Mouse (Mus musculus) hindbrain, embryonic 16.5 days (tissue): ENCODE data around the gene Spin1. TPM values are rescaled to one million over a fixed set of nuclear protein-coding genes. Genes with fewer than 3 reads are reported as not detected.

Experiments
- ATAC-seq: fragments of 200-750 bp; cut with Nextera tagmentation; 2 replicates; pipeline ENCODE4 v1.8.0; 2017; ENCODE audit warnings: moderate TSS enrichment, moderate library complexity
- H3K27ac ChIP-seq: fragments of 300-500 bp; sonication (generic); 2 replicates; pipeline ENCODE4 v1.5.1; 2014; ENCODE audit warnings: low read depth, mild to moderate bottlenecking, control low read depth, low read length, moderate library complexity
- H3K27me3 ChIP-seq: fragments of 300-500 bp; sonication (generic); replicated peaks from 2 replicates; pipeline ENCODE4 v1.6.1; 2014; ENCODE audit warnings: low read length; ENCODE audit not compliant: control insufficient read depth, insufficient read depth
- H3K36me3 ChIP-seq: fragments of 300-500 bp; sonication (generic); 2 replicates; pipeline ENCODE4 v1.6.1; 2014; ENCODE audit warnings: mild to moderate bottlenecking, low read length, moderate library complexity, mixed read lengths; ENCODE audit not compliant: control insufficient read depth, insufficient read depth
- H3K4me1 ChIP-seq: fragments of 300-500 bp; sonication (generic); 2 replicates; pipeline ENCODE4 v1.6.1; 2014; ENCODE audit warnings: low read depth, low read length; ENCODE audit not compliant: control insufficient read depth, insufficient read depth
- H3K4me2 ChIP-seq: fragments of 300-500 bp; sonication (generic); 2 replicates; pipeline ENCODE4 v1.6.1; 2014; ENCODE audit warnings: mild to moderate bottlenecking, low read length, control low read depth, moderate library complexity
- H3K4me3 ChIP-seq: fragments of 300-500 bp; sonication (generic); 2 replicates; pipeline ENCODE4 v1.5.1; 2014; ENCODE audit warnings: mild to moderate bottlenecking, low read length, control low read depth, moderate library complexity
- H3K9ac ChIP-seq: fragments of 300-500 bp; sonication (generic); 2 replicates; pipeline ENCODE4 v1.6.1; 2014; ENCODE audit warnings: low read depth, mild to moderate bottlenecking, control low read depth, low read length, moderate library complexity
- H3K9me3 ChIP-seq: fragments of 300-500 bp; sonication (generic); 2 replicates; pipeline ENCODE4 v1.6.1; 2014; ENCODE audit warnings: mild to moderate bottlenecking, low read length, moderate library complexity; ENCODE audit not compliant: control insufficient read depth
- WGBS: fragments of 180-500 bp; shearing (Covaris S2); extraction: QIAGEN DNeasy Blood & Tissue Kit; methylation state at CpG from one replicate; pipeline ENCODE4 v1.1.7; 2014; 5-methylcytosine and 5-hydroxymethylcytosine counted together
- polyA plus RNA-seq: library from polyadenylated mRNA; unstranded; fragments of >200 nt; fragmentation: Nextera tagmentation; extraction: Ambion mirVana; gene quantifications from 2 replicates; pipeline ENCODE4 v1.2.1, GENCODE M21; 2015

Gene Spin1
- 145 and 158 TPM in 2 replicates for polyA plus RNA-seq

- Histone ChIP-seq H3K4me3 (peak within 1 kb of the TSS; percentile 65), H3K9me3 (no peaks in the 10 kb centered on the region), H3K9ac (peak within 1 kb of the TSS; percentile 92), H3K4me2 (peak within 1 kb of the TSS; percentile 73), H3K27me3 (no peaks in the 10 kb centered on the region), H3K36me3 (no peaks in the 10 kb centered on the region), H3K4me1 (peaks cover 22% of the 10 kb centered on the region), H3K27ac (peak within 1 kb of the TSS; percentile 94)
- WGBS, result under 1% methylated on average over 69 of the region's 85 CpGs
- peak; percentile 91 for ATAC-seq
Observed at GRCm38 (mm10) chr13:51100233-51101015, at the start of gene Spin1. Gene Spin1 (plus strand): TSS chr13:51100880.

DNA sequence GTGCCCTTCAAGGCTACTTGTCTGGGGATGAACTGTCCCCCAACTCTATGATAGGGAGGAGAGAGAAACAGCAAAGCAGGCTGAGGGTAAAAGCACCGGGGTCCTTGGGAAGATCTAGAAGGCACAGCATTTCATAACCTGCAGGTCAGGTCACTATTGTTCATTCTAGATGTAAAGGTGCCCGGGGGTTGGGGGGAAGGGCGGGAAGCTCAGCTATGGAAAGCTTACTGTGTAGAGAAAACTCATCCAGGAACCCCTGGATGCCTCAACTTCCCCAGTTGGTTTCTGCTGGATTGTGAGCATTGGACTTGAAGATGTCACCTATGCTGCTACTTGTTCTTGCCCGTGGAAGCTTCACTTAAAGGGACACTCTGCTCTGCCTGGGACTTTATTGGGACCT lies 49.7 kb upstream of the Spin1 start:
- no peak overlapping the region for H3K9ac ChIP-seq
- 92% methylated on average over 4 of the region's 4 CpGs for WGBS
- no peak overlapping the region for H3K27ac ChIP-seq
- no peaks in the 10 kb centered on the region for H3K27me3 ChIP-seq
- no peaks in the 10 kb centered on the region for H3K4me1 ChIP-seq
- ATAC-seq, result no peak
- no peak overlapping the region for H3K4me3 ChIP-seq
- H3K9me3 ChIP-seq, result no peaks in the 10 kb centered on the region
- H3K36me3 ChIP-seq, result no peaks in the 10 kb centered on the region
- H3K4me2 ChIP-seq, result no peak overlapping the region

- Histone ChIP-seq H3K27ac (no peak overlapping the region), H3K9me3 (no peaks in the 10 kb centered on the region), H3K4me3 (no peak overlapping the region), H3K36me3 (no peaks in the 10 kb centered on the region), H3K4me1 (no peaks in the 10 kb centered on the region), H3K27me3 (no peaks in the 10 kb centered on the region), H3K9ac (no peak overlapping the region), H3K4me2 (no peak overlapping the region)
- 77% methylated on average over 3 of the region's 3 CpGs for WGBS
- no peak for ATAC-seq
Observed at GRCm38 (mm10) chr13:51052408-51052807, 48.3 kb upstream of the Spin1 start.

- Histone ChIP-seq H3K27ac (no peak overlapping the region), H3K4me3 (no peak overlapping the region), H3K9me3 (no peaks in the 10 kb centered on the region), H3K27me3 (no peaks in the 10 kb centered on the region), H3K4me1 (no peaks in the 10 kb centered on the region), H3K9ac (no peak overlapping the region), H3K36me3 (no peaks in the 10 kb centered on the region), H3K4me2 (no peak overlapping the region)
- no peak for ATAC-seq
- WGBS, result 86% methylated on average over 6 of the region's 6 CpGs
Observed at GRCm38 (mm10) chr13:51063024-51063423, 37.7 kb upstream of the Spin1 start.

DNA sequence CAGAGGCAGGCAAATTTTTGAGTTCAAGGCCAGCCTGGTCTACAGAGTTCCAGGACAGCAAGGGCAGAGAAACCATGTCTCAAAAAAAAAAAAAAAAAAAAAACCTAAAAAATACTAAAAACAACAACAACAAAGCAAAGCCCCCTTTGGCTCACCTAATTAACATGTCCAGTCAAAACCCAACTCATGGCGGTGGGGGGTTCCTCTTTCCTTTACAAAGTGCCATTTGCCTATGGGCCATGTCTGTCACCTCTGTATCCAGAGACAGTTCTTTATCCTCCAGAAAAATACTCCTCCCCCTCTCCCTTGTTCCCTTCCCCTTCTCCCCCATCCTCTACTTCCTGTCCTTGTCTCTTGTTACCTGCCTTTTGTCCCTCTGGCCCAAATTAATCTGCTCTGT lies 37.0 kb upstream of the Spin1 start:
- no peak overlapping the region for H3K4me3 ChIP-seq
- no peaks in the 10 kb centered on the region for H3K9me3 ChIP-seq
- H3K9ac ChIP-seq, result no peak overlapping the region
- no peaks in the 10 kb centered on the region for H3K4me1 ChIP-seq
- 95% methylated on average over 1 of the region's 1 CpGs for WGBS
- H3K27me3 ChIP-seq, result no peaks in the 10 kb centered on the region
- ATAC-seq, result no peak
- H3K27ac ChIP-seq, result no peak overlapping the region
- no peak overlapping the region for H3K4me2 ChIP-seq
- H3K36me3 ChIP-seq, result no peaks in the 10 kb centered on the region

- no peak overlapping the region for H3K27ac ChIP-seq
- 55% methylated on average over 3 of the region's 3 CpGs for WGBS
- H3K9me3 ChIP-seq, result no peaks in the 10 kb centered on the region
- no peak overlapping the region for H3K9ac ChIP-seq
- no peaks in the 10 kb centered on the region for H3K36me3 ChIP-seq
- H3K4me2 ChIP-seq, result no peak overlapping the region
- H3K4me1 ChIP-seq, result no peaks in the 10 kb centered on the region
- no peak for ATAC-seq
- H3K27me3 ChIP-seq, result no peaks in the 10 kb centered on the region
- H3K4me3 ChIP-seq, result no peak overlapping the region
Observed at GRCm38 (mm10) chr13:51064429-51064828, 36.3 kb upstream of the Spin1 start.

- no peaks in the 10 kb centered on the region for H3K4me1 ChIP-seq
- 84% methylated on average over 11 of the region's 11 CpGs for WGBS
- no peak overlapping the region for H3K9ac ChIP-seq
- ATAC-seq, result no peak
- H3K27ac ChIP-seq, result no peak overlapping the region
- no peak overlapping the region for H3K4me3 ChIP-seq
- H3K4me2 ChIP-seq, result no peak overlapping the region
- H3K9me3 ChIP-seq, result no peaks in the 10 kb centered on the region
- no peaks in the 10 kb centered on the region for H3K27me3 ChIP-seq
- no peaks in the 10 kb centered on the region for H3K36me3 ChIP-seq
Observed at GRCm38 (mm10) chr13:51071063-51071680, 29.5 kb upstream of the Spin1 start.

GRCm38 (mm10) chr13:51071763-51072276 lies 28.9 kb upstream of the Spin1 start:
- Histone ChIP-seq H3K4me2 (no peak overlapping the region), H3K27me3 (no peaks in the 10 kb centered on the region), H3K27ac (no peak overlapping the region), H3K36me3 (no peaks in the 10 kb centered on the region), H3K9me3 (no peaks in the 10 kb centered on the region), H3K4me3 (no peak overlapping the region), H3K4me1 (no peaks in the 10 kb centered on the region), H3K9ac (no peak overlapping the region)
- 67% methylated on average over 8 of the region's 8 CpGs for WGBS
- ATAC-seq, result no peak
